Mouse (Mus musculus): ENCODE data around the gene Pecr. TPM values are rescaled to one million over a fixed set of nuclear protein-coding genes. Genes with fewer than 3 reads are reported as not detected.
"Not testable (repeated sequence)": the region's sequence is repeated elsewhere in the genome, so short reads cannot be mapped to it uniquely, and the experiment has no call there.

The Pecr gene
- polyA plus RNA-seq, 1 experiment from 2014 or later, result 43.2 TPM

DNA sequence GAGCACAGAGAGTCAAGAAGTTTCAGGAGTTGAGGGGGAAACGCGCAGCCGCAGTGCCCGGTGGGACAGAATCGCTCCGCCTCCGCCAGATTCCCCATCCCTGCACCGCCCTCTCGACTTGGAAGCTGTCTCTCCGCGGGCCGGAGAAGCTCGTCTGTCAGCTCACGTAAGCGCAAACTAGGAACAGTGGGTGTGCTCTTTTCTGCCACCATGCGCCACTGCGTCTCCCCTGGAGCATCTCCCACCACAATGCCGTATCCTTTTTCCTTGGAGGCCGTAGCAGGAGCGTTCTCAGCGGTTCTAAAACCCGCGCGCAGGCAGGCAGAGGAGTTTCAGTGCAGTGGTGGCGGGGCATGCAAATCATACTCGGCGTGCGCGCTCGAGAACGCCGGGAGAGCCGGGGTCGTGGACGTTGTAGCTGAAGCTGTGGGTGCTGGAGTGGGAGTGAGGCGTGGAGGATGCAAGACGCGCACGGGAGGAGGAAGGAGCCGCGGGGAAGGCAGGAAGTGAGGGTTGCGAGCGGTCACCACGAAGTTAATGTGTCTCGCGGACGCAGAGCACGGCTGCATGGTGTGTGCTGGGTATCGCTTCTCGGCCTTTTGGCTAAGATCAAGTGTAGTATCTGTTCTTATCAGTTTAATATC is 47.6 kb downstream of the Pecr start:
- ATAC-seq (replicated peaks; ENCODE audit: low FRiP score) (peak; percentile 83), DNase-seq (ENCODE audit: low spot score) (peak; percentile 78)
- H3K27ac ChIP-seq (ENCODE audit: low read depth, low read length); H3K9me3 ChIP-seq (ENCODE audit: control insufficient read depth, low read length); H3K4me1 ChIP-seq (replicated peaks; ENCODE audit: control insufficient read depth, insufficient read depth, low read length); H3K27me3 ChIP-seq (replicated peaks; ENCODE audit: control insufficient read depth, insufficient read depth, low read length); H3K36me3 ChIP-seq (ENCODE audit: control insufficient read depth, insufficient read depth, low read length): not testable (repeated sequence)
- WGBS, result under 1% methylated on average over 35 of the region's 50 CpGs
- peak overlapping the region; percentile 56 for H3K9ac ChIP-seq (ENCODE audit: low read depth, low read length)
- peak overlapping the region; percentile 57 for H3K4me3 ChIP-seq (ENCODE audit: low read depth, low read length)
- peak overlapping the region; percentile 78 for H3K4me2 ChIP-seq

DNA sequence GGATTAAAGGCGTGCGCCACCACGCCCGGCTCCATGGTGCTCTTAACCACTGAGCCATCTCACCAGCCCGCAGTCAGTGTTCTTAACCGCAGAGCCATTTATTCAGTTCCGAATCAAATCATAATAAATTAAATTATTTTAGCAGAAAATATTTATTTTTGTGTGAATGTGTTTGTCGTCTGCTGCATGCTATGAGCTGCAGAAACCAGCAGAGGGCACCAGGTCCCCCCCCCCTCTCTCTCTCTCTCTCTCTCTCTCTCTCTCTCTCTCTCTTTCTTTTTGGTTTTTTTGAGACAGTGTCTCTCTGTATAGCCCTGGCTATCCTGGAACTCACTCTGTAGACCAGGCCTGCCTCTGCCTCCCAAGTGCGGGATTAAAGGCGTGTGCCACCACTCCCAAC is 51.5 kb downstream of the Pecr start:
- not testable (repeated sequence) for H3K27ac ChIP-seq (ENCODE audit: low read depth, low read length); ATAC-seq (replicated peaks; ENCODE audit: low FRiP score); H3K4me2 ChIP-seq; H3K36me3 ChIP-seq (ENCODE audit: control insufficient read depth, insufficient read depth, low read length); DNase-seq (ENCODE audit: low spot score); H3K4me3 ChIP-seq (ENCODE audit: low read depth, low read length); H3K4me1 ChIP-seq (replicated peaks; ENCODE audit: control insufficient read depth, insufficient read depth, low read length); H3K9me3 ChIP-seq (ENCODE audit: control insufficient read depth, low read length); H3K27me3 ChIP-seq (replicated peaks; ENCODE audit: control insufficient read depth, insufficient read depth, low read length); H3K9ac ChIP-seq (ENCODE audit: low read depth, low read length)
- 68% methylated on average over 10 of the region's 10 CpGs for WGBS

DNA sequence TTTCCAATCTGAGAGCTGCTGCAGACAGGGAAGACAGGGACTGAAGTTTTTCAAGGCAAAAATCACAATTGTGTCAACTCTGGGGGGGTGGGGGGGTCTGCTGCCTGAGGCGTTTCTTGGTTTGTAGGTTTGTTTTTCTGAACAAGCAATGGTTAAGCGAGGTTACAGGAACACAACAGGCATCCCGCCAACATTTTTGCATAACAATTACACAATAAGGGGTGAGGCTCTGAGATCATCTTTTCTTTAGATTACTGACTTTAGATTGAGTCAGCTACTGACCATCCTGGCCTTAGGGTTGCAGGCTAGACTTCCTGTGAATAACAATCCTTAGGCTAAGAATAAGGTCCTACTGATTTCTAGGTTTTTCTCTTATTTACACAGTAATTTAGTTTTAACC is 55.1 kb downstream of the Pecr start:
- no peak overlapping the region for H3K27ac ChIP-seq (ENCODE audit: low read depth, low read length)
- no peak overlapping the region for H3K4me2 ChIP-seq
- peaks cover 12% of the 10 kb centered on the region for H3K27me3 ChIP-seq (replicated peaks; ENCODE audit: control insufficient read depth, insufficient read depth, low read length)
- H3K9ac ChIP-seq (ENCODE audit: low read depth, low read length), result no peak overlapping the region
- ATAC-seq (replicated peaks; ENCODE audit: low FRiP score), result no peak
- no peak for DNase-seq (ENCODE audit: low spot score)
- H3K4me1 ChIP-seq (replicated peaks; ENCODE audit: control insufficient read depth, insufficient read depth, low read length), result no peaks in the 10 kb centered on the region; the same call in 1 of the 2 replicates
- H3K9me3 ChIP-seq (ENCODE audit: control insufficient read depth, low read length), result no peaks in the 10 kb centered on the region
- WGBS, result 30% methylated on average over 3 of the region's 3 CpGs
- H3K36me3 ChIP-seq (ENCODE audit: control insufficient read depth, insufficient read depth, low read length), result no peaks in the 10 kb centered on the region
- H3K4me3 ChIP-seq (ENCODE audit: low read depth, low read length), result no peak overlapping the region

DNA sequence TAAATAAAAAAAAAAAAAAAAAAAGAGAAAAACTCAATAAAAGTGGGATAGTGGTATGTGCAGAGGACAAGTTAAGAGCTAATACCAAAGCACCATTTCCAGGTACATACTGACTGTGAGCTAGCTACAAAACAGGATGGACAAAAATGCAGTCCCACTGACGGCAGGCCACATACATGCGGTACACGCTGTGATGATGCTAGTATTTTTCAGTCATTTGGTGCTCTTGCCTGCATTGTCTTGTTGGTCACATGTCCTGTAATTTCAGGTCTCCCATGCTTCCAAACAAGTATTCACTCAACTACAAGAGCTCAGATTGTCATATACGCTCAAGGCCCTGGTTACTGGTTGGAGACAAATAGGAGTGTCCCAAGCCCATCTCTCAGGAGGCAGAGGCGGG is 56.6 kb downstream of the Pecr start:
- H3K4me3 ChIP-seq (ENCODE audit: low read depth, low read length), result no peak overlapping the region
- no peaks in the 10 kb centered on the region; the same call in 1 of the 2 replicates for H3K4me1 ChIP-seq (replicated peaks; ENCODE audit: control insufficient read depth, insufficient read depth, low read length)
- peaks cover 22% of the 10 kb centered on the region for H3K27me3 ChIP-seq (replicated peaks; ENCODE audit: control insufficient read depth, insufficient read depth, low read length)
- H3K36me3 ChIP-seq (ENCODE audit: control insufficient read depth, insufficient read depth, low read length), result no peaks in the 10 kb centered on the region
- H3K27ac ChIP-seq (ENCODE audit: low read depth, low read length), result no peak overlapping the region
- no peaks in the 10 kb centered on the region for H3K9me3 ChIP-seq (ENCODE audit: control insufficient read depth, low read length)
- 83% methylated on average over 5 of the region's 5 CpGs for WGBS
- no peak overlapping the region for H3K9ac ChIP-seq (ENCODE audit: low read depth, low read length)
- ATAC-seq (replicated peaks; ENCODE audit: low FRiP score), result no peak
- H3K4me2 ChIP-seq, result no peak overlapping the region
- DNase-seq (ENCODE audit: low spot score), result no peak

DNA sequence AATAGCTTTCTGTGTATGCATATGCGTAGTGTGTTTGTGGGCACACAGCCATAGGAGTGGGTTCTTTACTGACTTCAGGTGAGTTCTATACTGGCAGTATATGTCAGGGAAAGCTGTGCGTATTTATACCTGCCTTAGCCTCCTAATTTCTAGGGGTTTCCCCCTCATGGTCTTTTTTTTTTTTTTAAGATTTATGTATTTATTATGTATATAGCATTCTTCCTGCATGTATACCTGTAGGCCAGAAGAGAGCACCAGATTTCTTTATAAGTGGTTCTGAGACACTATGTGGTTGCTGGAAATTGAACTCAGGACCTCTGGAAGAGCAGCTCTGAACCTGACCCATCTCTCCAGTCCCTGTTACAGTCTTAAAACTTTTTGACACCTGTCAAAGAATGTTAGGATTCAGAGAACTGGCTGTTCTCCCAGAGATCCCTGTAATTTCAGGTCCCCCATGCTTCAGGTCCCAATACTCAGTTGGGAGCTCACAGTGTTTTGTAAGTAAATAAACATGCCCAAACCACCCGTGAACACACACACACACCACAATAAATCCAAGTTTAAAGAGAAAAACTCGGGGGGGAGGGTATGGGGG is 57.1 kb downstream of the Pecr start:
- WGBS, result 38% methylated on average over 4 of the region's 4 CpGs
- H3K27ac ChIP-seq (ENCODE audit: low read depth, low read length), result no peak overlapping the region

DNA sequence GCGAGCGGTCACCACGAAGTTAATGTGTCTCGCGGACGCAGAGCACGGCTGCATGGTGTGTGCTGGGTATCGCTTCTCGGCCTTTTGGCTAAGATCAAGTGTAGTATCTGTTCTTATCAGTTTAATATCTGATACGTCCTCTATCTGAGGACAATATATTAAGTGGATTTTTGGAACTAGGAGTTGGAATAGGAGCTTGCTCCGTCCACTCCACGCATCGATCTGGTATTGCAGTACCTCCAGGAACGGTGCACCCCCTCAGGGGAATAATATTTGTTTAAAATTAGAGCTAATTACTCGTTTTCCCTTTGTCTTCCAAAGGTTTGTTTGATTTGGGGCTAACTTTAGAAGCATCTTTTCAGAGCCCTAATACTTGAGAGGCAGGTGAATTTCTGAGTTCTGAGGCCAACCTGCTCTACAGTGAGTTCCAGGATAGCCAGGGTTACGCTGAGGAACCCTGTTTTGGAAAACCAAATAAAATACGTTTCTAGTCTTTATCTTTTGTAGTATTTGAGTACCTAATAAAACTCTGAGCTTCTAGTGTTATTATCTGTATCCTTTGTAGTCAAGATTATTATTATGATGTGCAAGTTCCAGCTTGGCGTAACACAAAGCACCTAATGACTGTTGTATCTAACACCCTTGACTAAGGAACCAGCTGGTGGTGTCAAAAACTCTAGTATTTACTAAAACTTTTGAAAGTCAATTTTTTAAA is 57.8 kb downstream of the Pecr start:
- H3K27ac ChIP-seq (ENCODE audit: low read depth, low read length), result no peak overlapping the region
- no peaks in the 10 kb centered on the region for H3K36me3 ChIP-seq (ENCODE audit: control insufficient read depth, insufficient read depth, low read length)
- WGBS, result 3% methylated on average over 10 of the region's 18 CpGs
- no peak overlapping the region for H3K4me3 ChIP-seq (ENCODE audit: low read depth, low read length)
- no peaks in the 10 kb centered on the region for H3K9me3 ChIP-seq (ENCODE audit: control insufficient read depth, low read length)
- peaks cover 24% of the 10 kb centered on the region for H3K27me3 ChIP-seq (replicated peaks; ENCODE audit: control insufficient read depth, insufficient read depth, low read length)
- peak; percentile 89 for ATAC-seq (replicated peaks; ENCODE audit: low FRiP score)
- peak overlapping the region; percentile 83 for H3K4me2 ChIP-seq
- no peak overlapping the region; the same call in 1 of the 2 replicates for H3K9ac ChIP-seq (ENCODE audit: low read depth, low read length)
- H3K4me1 ChIP-seq (replicated peaks; ENCODE audit: control insufficient read depth, insufficient read depth, low read length), result no peaks in the 10 kb centered on the region; the same call in 1 of the 2 replicates
- DNase-seq (ENCODE audit: low spot score), result peak; percentile 60

More for the DNA sequence above, 57.1 kb downstream of the Pecr start:
- Histone ChIP-seq H3K27me3 (replicated peaks; ENCODE audit: control insufficient read depth, insufficient read depth, low read length) (peaks cover 22% of the 10 kb centered on the region), H3K4me2 (no peak overlapping the region), H3K9me3 (ENCODE audit: control insufficient read depth, low read length) (no peaks in the 10 kb centered on the region), H3K4me3 (ENCODE audit: low read depth, low read length) (no peak overlapping the region), H3K4me1 (replicated peaks; ENCODE audit: control insufficient read depth, insufficient read depth, low read length) (no peaks in the 10 kb centered on the region; the same call in 1 of the 2 replicates), H3K9ac (ENCODE audit: low read depth, low read length) (no peak overlapping the region), H3K36me3 (ENCODE audit: control insufficient read depth, insufficient read depth, low read length) (no peaks in the 10 kb centered on the region)
- DNase-seq (ENCODE audit: low spot score) (no peak), ATAC-seq (replicated peaks; ENCODE audit: low FRiP score) (no peak)

DNA sequence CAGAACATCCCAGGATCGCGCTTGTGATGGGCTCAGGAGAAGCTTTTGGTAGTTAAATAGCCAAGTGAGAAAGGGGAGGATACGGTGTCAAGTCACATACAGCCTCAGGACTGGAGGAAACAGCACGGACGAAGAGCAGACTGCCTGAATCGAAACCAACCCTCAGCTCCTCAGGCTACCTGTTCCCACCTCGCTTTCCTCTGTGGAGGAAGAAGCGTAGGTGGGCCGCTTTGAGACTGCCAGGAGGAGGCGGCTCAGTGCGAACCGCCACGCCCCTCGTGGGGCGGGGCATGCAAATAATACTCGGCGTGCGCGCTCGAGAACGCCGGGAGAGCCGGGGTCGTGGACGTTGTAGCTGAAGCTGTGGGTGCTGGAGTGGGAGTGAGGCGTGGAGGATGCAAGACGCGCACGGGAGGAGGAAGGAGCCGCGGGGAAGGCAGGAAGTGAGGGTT is 58.4 kb downstream of the Pecr start:
- Histone ChIP-seq H3K27me3 (replicated peaks; ENCODE audit: control insufficient read depth, insufficient read depth, low read length) (peaks cover 24% of the 10 kb centered on the region), H3K9ac (ENCODE audit: low read depth, low read length) (peak overlapping the region; percentile 55), H3K4me2 (peak overlapping the region; percentile 83), H3K4me3 (ENCODE audit: low read depth, low read length) (peak overlapping the region; percentile 49)
- ATAC-seq (replicated peaks; ENCODE audit: low FRiP score) (peak; percentile 84), DNase-seq (ENCODE audit: low spot score) (peak; percentile 84)
- not testable (repeated sequence) for H3K9me3 ChIP-seq (ENCODE audit: control insufficient read depth, low read length); H3K4me1 ChIP-seq (replicated peaks; ENCODE audit: control insufficient read depth, insufficient read depth, low read length); H3K36me3 ChIP-seq (ENCODE audit: control insufficient read depth, insufficient read depth, low read length); H3K27ac ChIP-seq (ENCODE audit: low read depth, low read length)
- 0% methylated on average over 25 of the region's 31 CpGs for WGBS

DNA sequence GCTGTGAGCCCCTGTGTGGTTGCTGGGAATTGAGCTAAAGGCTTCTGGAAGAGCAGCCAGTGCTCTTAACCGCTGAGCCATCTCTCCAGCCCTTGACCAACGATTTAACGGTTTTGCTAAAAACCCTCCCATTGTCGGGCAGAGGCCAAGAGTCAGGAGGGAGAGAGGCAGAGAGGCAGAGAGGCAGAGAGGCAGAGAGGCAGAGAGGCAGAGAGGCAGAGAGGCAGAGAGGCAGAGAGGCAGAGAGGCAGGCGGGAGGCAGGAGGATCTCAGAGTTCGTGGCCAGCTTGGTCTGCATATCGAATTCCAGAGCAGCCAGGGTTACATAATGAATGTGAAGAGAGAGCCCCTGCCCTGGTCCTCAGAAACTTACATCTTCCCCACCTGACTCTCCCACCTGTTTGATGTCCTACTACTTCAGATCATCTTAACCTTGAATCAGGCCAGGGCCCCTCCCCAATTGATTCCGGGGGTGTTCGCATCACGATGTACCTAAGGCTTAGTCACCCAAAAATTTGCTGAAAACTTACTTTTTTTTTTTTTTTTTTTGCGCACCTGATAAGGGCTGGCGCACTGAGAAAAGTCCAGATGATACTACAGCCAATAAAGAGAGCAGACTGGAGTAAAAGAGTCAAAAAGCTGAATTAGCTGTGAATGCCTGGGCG is 58.9 kb downstream of the Pecr start:
- Histone ChIP-seq H3K36me3 (ENCODE audit: control insufficient read depth, insufficient read depth, low read length) (no peaks in the 10 kb centered on the region), H3K4me1 (replicated peaks; ENCODE audit: control insufficient read depth, insufficient read depth, low read length) (no peaks in the 10 kb centered on the region; the same call in 1 of the 2 replicates), H3K27ac (ENCODE audit: low read depth, low read length) (no peak overlapping the region), H3K9me3 (ENCODE audit: control insufficient read depth, low read length) (no peaks in the 10 kb centered on the region), H3K27me3 (replicated peaks; ENCODE audit: control insufficient read depth, insufficient read depth, low read length) (peaks cover 24% of the 10 kb centered on the region), H3K9ac (ENCODE audit: low read depth, low read length) (peak overlapping the region; percentile 55; the same call in 1 of the 2 replicates), H3K4me3 (ENCODE audit: low read depth, low read length) (peak overlapping the region; percentile 49), H3K4me2 (peak overlapping the region; percentile 83)
- 9% methylated on average over 13 of the region's 13 CpGs for whole genome bisulfite sequencing
- ATAC-seq (replicated peaks; ENCODE audit: low FRiP score), result no peak
- no peak for DNase-seq (ENCODE audit: low spot score)
